Mouse (Mus musculus) urinary bladder, postnatal 4 days (tissue): ENCODE measurements at regions not wholly inside any gene's neighbourhood (a gene's known extent, or its start where the extent isn't known, plus 50 kb on each side); places are given as distances from the start of the nearest gene placed in this dataset.

ENCODE experiments used
- DNase-seq, 2 experiments: peaks; one replicate each; pipeline ENCODE4 v3.0.0; 2021 to 2022; ENCODE audit warnings: low spot score in 2 of 2

GRCm38 (mm10) chr4:29133404-29134307, 320.7 kb downstream of the Epha7 start:
- peak in 1 of 2 experiments; percentile 21 for DNase-seq

GRCm38 (mm10) chr4:29135685-29136385, 322.9 kb downstream of the Epha7 start:
- DNase-seq: no peak

GRCm38 (mm10) chr4:29138771-29139301, 325.9 kb downstream of the Epha7 start:
- no peak for DNase-seq

- no peak for DNase-seq
These were observed 330.5 kb downstream of the Epha7 start for GRCm38 (mm10) chr4:29143415-29143814.

- DNase-seq: no peak
These were observed 332.3 kb downstream of the Epha7 start for GRCm38 (mm10) chr4:29145242-29145641.

GRCm38 (mm10) chr4:29152134-29152867, 339.4 kb downstream of the Epha7 start:
- no peak for DNase-seq

- no peak for DNase-seq
These were observed 369.6 kb downstream of the Epha7 start for GRCm38 (mm10) chr4:29182494-29182893.

GRCm38 (mm10) chr4:29183411-29183810, 370.5 kb downstream of the Epha7 start:
- no peak for DNase-seq

GRCm38 (mm10) chr4:29183818-29184217, 370.9 kb downstream of the Epha7 start:
- no peak for DNase-seq

- no peak for DNase-seq
These were observed 388.0 kb downstream of the Epha7 start for GRCm38 (mm10) chr4:29200976-29201375.
